ENCODE assay signal across 22 mouse cellular contexts in the genomic region with DNA sequence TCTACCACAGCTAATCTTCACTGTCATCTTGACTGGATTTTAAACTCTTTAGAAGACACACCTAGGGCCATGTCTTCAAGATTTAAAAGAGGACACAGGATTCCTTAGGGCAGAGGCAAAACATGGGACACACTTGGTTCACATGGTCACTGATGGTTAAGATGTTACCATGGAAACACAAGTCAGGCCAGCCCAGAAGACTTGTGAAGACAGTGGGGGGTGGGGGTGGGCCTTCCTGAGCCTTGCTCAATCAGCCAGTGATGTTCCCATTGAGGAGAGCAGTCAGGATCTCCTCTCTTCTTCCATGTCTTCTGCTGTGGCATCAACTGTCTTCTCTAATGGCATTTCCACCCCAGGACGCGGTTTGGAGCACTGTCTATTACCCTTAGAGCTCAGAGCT.
DNase-seq lines count a peak whose midpoint lies in the region; ATAC-seq and TF ChIP-seq lines count a peak whose summit lies in the region.
"Had no signal": no experiment of that assay in that cellular context is flagged by ENCODE, and none has a peak within 500 bp of the region (broad histone marks: within the 10 kb centered on the region; RNA-seq: fewer than 3 reads in every experiment).

No protein-coding gene starts in this region.

- no peaks in the 10 kb centered on the region for H3K36me3 ChIP-seq in kidney, embryonic 15.5 days
- no peaks in the 10 kb centered on the region for H3K36me3 ChIP-seq in kidney, postnatal 0 days (ENCODE audit: insufficient read depth, low read length)
- H3K36me3 ChIP-seq: embryonic facial prominence, embryonic 10.5 days; embryonic facial prominence, embryonic 12.5 days; forebrain, embryonic 15.5 days had no signal

- H3K4me2 ChIP-seq in kidney, embryonic 15.5 days = no peak overlapping the region
- no peak overlapping the region for H3K4me2 ChIP-seq in kidney, postnatal 0 days (ENCODE audit: low read length)
- H3K4me2 ChIP-seq: forebrain, embryonic 15.5 days had no signal

- H3K27ac ChIP-seq in kidney, embryonic 15.5 days = peak overlapping the region; percentile 45; the same call in 1 of the 2 replicates
- H3K27ac ChIP-seq in kidney, postnatal 0 days = peak overlapping the region; percentile 47; the same call in 1 of the 2 replicates
- H3K27ac ChIP-seq: embryonic facial prominence, embryonic 10.5 days; embryonic facial prominence, embryonic 12.5 days; forebrain, embryonic 13.5 days; forebrain, embryonic 15.5 days had no signal

- 79% methylated on average over 2 of the region's 2 CpGs for WGBS in kidney, embryonic 15.5 days
- WGBS in kidney, postnatal 0 days = 75% methylated on average over 2 of the region's 2 CpGs

- H3K27me3 ChIP-seq in kidney, embryonic 15.5 days = peaks cover 23% of the 10 kb centered on the region
- no peaks in the 10 kb centered on the region for H3K27me3 ChIP-seq in kidney, postnatal 0 days (ENCODE audit: insufficient read depth, low read length)
- H3K27me3 ChIP-seq: CH12.LX; forebrain, embryonic 15.5 days had no signal

- DNase-seq in kidney, adult 9 months = no peak
- no peak for DNase-seq in kidney, postnatal 0 days (ENCODE audit: low spot score)
- DNase-seq in kidney, postnatal 10 days = no peak
- peak; percentile 54 for DNase-seq in ES-CJ7 (ENCODE audit: low read depth, low spot score)
- peak; percentile 71 for DNase-seq in ZHBTc4 (ENCODE audit: low read depth, low spot score)
- DNase-seq: adrenal gland, adult 2 months; adrenal gland, postnatal 10 days; adrenal gland, postnatal 25 days; B cell, adult 2 months; cerebellum, adult 11-12 months; cerebellum, adult 2 months; cerebellum, adult 9-10 months; cerebellum, postnatal 25 days; forebrain, postnatal 0 days had no signal

- no peak for TF ChIP-seq CTCF in kidney, postnatal 0 days (IDR thresholded peaks at IDR 0.05; ENCODE audit: low read depth)

- H3K4me1 ChIP-seq in kidney, embryonic 15.5 days = peaks cover 23% of the 10 kb centered on the region
- peaks cover 5% of the 10 kb centered on the region; the same call in 1 of the 2 replicates for H3K4me1 ChIP-seq in kidney, postnatal 0 days (replicated peaks; ENCODE audit: insufficient read depth, low read length)

- H3K4me3 ChIP-seq in kidney, embryonic 15.5 days (replicated peaks) = no peak overlapping the region
- no peak overlapping the region for H3K4me3 ChIP-seq in kidney, postnatal 0 days (replicated peaks; ENCODE audit: low read depth, low read length)
- H3K4me3 ChIP-seq: embryonic facial prominence, embryonic 10.5 days; embryonic facial prominence, embryonic 12.5 days; forebrain, embryonic 13.5 days; forebrain, embryonic 15.5 days had no signal

- ATAC-seq in kidney, embryonic 15.5 days (replicated peaks; ENCODE audit: low FRiP score) = no peak
- ATAC-seq in kidney, postnatal 0 days (replicated peaks; ENCODE audit: low FRiP score, low read depth) = no peak
- no peak for ATAC-seq in inflammation-experienced regulatory T-cells, adult 6 months
- ATAC-seq: CD4-positive, CD25-positive, alpha-beta regulatory T cell, adult 4 months; forebrain, embryonic 15.5 days; forebrain, postnatal 0 days had no signal

- H3K9me3 ChIP-seq in kidney, embryonic 15.5 days (replicated peaks) = no peaks in the 10 kb centered on the region
- H3K9me3 ChIP-seq in kidney, postnatal 0 days (replicated peaks; ENCODE audit: low read length) = no peaks in the 10 kb centered on the region
- H3K9me3 ChIP-seq: embryonic facial prominence, embryonic 10.5 days; embryonic facial prominence, embryonic 12.5 days; forebrain, embryonic 13.5 days; forebrain, embryonic 15.5 days had no signal

- no peak overlapping the region for H3K9ac ChIP-seq in kidney, embryonic 15.5 days
- H3K9ac ChIP-seq in kidney, postnatal 0 days (ENCODE audit: low read depth, low read length) = no peak overlapping the region
- H3K9ac ChIP-seq: embryonic facial prominence, embryonic 12.5 days; forebrain, embryonic 13.5 days; forebrain, embryonic 15.5 days; forebrain, postnatal 0 days had no signal

Comparison
In these comparisons a context has a peak if more than half of its experiments do, and no peak if none do; other contexts are left out.
1. DNase-seq: peak in ES-CJ7 (single experiment) and ZHBTc4 (single experiment); none in kidney, adult 9 months (single experiment), kidney, postnatal 0 days (single experiment) and kidney, postnatal 10 days (single experiment).